Mouse (Mus musculus) neural tube, embryonic 12.5 days (tissue): ENCODE data around the gene Rnf123. TPM values are rescaled to one million over a fixed set of nuclear protein-coding genes. Genes with fewer than 3 reads are reported as not detected.
A peak's percentile ranks its signal among the peaks of the same experiment; 100 is the strongest.

Source experiments
- ATAC-seq: fragments of 200-750 bp; cut with Nextera tagmentation; 2 replicates; pipeline ENCODE4 v1.8.0; 2017; ENCODE audit warnings: low read depth, mild to moderate bottlenecking, moderate TSS enrichment, moderate library complexity; ENCODE audit not compliant: low FRiP score
- H3K27ac ChIP-seq: fragments of 300-500 bp; sonication (generic); 2 replicates; pipeline ENCODE4 v1.5.1; 2016
- H3K27me3 ChIP-seq: fragments of 300-500 bp; sonication (generic); replicated peaks from 2 replicates; pipeline ENCODE4 v1.6.1; 2016; ENCODE audit warnings: mild to moderate bottlenecking
- H3K36me3 ChIP-seq: fragments of 300-500 bp; sonication (generic); 2 replicates; pipeline ENCODE4 v1.6.1; 2016; ENCODE audit warnings: mild to moderate bottlenecking
- H3K4me1 ChIP-seq: fragments of 300-500 bp; sonication (generic); 2 replicates; pipeline ENCODE4 v1.6.1; 2016
- H3K4me2 ChIP-seq: fragments of 300-500 bp; sonication (generic); replicated peaks from 2 replicates; pipeline ENCODE4 v1.6.1; 2016; ENCODE audit warnings: mild to moderate bottlenecking
- H3K4me3 ChIP-seq: fragments of 300-500 bp; sonication (generic); 2 replicates; pipeline ENCODE4 v1.5.1; 2016
- H3K9ac ChIP-seq: fragments of 300-500 bp; sonication (generic); 2 replicates; pipeline ENCODE4 v1.6.1; 2016; ENCODE audit warnings: mild to moderate bottlenecking
- H3K9me3 ChIP-seq: fragments of 300-500 bp; sonication (generic); 2 replicates; pipeline ENCODE4 v1.6.1; 2016; ENCODE audit warnings: mild to moderate bottlenecking
- WGBS: fragments of 180-500 bp; shearing (Covaris S2); methylation state at CpG from one replicate; pipeline ENCODE4 v1.1.7; 2016; 5-methylcytosine and 5-hydroxymethylcytosine counted together
- polyA plus RNA-seq: library from polyadenylated mRNA; unstranded; fragments of >200 nt; fragmentation: Nextera tagmentation; extraction: Ambion mirVana; gene quantifications from 2 replicates; pipeline ENCODE4 v1.2.1, GENCODE M21; 2016

The Rnf123 gene
- polyA plus RNA-seq, 1 experiment from 2014 or later: 43.5 TPM

DNA sequence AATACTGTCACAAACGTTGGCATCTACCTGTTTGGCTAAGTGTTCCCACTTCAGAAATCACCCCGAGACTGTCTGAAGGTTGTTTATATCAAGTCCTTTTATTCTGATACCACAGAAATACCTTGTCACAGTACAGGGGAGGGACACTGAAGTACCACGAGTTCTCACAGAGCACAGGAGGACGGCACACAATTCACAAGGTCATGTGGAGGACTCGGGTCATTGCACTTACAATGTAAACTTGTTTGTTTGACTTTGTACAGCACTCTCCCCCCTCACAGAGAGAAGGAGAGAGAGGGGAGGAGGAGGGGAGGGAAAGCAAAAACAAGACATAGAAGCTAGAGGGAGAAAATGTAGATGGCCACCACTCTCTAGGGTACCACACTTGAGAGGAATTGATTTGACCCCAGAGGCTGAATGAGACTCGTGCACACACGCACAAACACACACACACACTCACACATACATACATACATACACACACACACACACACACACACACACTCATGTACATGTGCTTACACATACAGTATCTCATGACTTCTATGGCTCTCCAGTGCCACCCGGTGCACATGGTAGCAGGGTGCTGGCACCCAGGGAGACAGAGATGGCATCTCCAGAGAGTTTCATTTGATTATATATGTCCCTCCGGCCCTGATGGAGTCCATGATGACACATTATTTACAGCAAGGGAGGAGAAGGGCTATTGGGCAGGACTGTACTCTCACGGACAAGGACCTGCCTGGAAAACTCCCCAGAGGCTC lies 13.0 kb upstream of the Rnf123 start:
- no peak overlapping the region for H3K9ac ChIP-seq
- H3K36me3 ChIP-seq: peaks cover 33% of the 10 kb centered on the region
- H3K27me3 ChIP-seq: no peaks in the 10 kb centered on the region
- H3K4me1 ChIP-seq: peaks cover 17% of the 10 kb centered on the region
- H3K4me3 ChIP-seq: no peak overlapping the region
- H3K4me2 ChIP-seq: peak overlapping the region; percentile 87; the same call in 1 of the 2 replicates
- 56% methylated on average over 10 of the region's 10 CpGs for WGBS
- H3K9me3 ChIP-seq: no peaks in the 10 kb centered on the region
- no peak overlapping the region for H3K27ac ChIP-seq
- ATAC-seq: no peak

DNA sequence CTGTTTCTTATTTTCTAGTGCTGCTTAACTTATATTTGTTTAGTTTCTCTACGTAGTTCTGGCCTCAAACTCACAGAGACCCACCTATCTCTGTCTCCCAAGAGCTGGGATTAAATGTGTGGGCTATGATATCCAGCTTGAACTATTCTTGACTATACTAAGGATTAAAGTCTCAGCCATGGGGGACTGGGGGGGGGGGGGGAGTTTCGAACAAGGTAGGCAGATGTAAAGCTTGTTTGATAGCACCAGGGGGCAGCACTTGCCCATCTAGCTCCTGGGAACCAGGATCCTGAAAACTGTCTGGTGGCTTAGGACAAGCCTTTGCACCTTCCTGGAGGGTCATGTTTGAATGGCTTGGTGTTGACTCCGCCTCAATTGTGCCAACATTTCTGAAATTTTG lies 12.4 kb upstream of the Rnf123 start:
- 14% methylated on average over 3 of the region's 3 CpGs for WGBS
- Histone ChIP-seq H3K4me1 (peaks cover 17% of the 10 kb centered on the region), H3K4me3 (no peak overlapping the region), H3K4me2 (peak overlapping the region; percentile 87), H3K36me3 (peaks cover 39% of the 10 kb centered on the region), H3K9ac (no peak overlapping the region; the same call in 1 of the 2 replicates), H3K27ac (no peak overlapping the region), H3K27me3 (no peaks in the 10 kb centered on the region), H3K9me3 (no peaks in the 10 kb centered on the region)
- ATAC-seq: no peak; the same call in 1 of the 2 replicates

- ATAC-seq: peak; percentile 42
- Histone ChIP-seq H3K4me3 (peak overlapping the region; percentile 84), H3K4me2 (peak overlapping the region; percentile 87), H3K9ac (peak overlapping the region; percentile 84), H3K4me1 (peaks cover 17% of the 10 kb centered on the region), H3K27me3 (no peaks in the 10 kb centered on the region), H3K9me3 (no peaks in the 10 kb centered on the region), H3K36me3 (peaks cover 44% of the 10 kb centered on the region), H3K27ac (no peak overlapping the region)
- 0% methylated on average over 16 of the region's 16 CpGs for WGBS
Measured at GRCm38 (mm10) chr9:108094998-108095411, 11.9 kb upstream of the Rnf123 start.

DNA sequence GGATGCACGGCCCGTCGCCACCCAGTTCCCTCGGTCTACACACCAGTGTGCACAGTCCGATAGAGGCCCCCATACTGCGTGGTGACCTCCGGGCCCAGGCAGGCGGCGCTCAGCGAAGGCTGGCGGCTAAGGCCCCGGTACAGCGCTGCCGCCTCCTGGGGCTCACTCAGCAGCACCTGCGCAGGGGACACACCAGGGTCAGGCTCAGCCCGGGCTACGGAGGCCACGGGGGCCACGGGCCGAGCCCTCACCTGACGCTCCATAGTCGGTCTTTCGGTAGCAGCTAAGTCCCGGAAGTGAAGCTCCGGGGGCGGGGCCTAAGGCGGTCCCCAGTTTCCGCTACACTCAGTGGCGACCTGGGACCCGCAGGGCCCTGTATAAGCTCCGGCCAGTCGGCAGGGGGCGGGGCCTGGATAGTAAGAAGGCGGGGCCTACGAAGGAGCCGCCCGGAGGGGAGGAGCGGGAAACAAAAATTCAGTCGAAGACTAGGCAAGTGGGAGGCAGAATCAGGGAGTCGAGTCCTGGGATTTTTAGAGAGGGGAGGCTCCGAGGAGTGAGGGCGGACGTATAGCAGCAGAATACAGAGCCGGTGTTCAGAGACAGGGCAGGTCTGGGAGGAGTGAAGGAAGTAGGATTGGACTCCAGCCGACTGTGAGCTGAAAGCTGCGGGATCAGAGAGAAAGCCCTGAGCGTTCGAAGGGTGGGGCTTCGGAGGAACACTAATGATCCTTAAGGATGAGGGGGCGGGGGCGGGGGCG lies 11.2 kb upstream of the Rnf123 start, which contains the start of gene Apeh:
Gene Apeh, minus strand, starts transcription at position 423 of the 758 bp plus-strand sequence.
- Histone ChIP-seq H3K4me2 (peak within 1 kb of the TSS; percentile 87), H3K27me3 (no peaks in the 10 kb centered on the region), H3K4me1 (peaks cover 17% of the 10 kb centered on the region), H3K9me3 (no peaks in the 10 kb centered on the region), H3K36me3 (peaks cover 44% of the 10 kb centered on the region), H3K27ac (no peak within 1 kb of the TSS), H3K9ac (peak within 1 kb of the TSS; percentile 84), H3K4me3 (peak within 1 kb of the TSS; percentile 84)
- ATAC-seq: peak; percentile 92
- under 1% methylated on average over 52 of the region's 52 CpGs for WGBS

GRCm38 (mm10) chr9:108093586-108093985 lies 10.4 kb upstream of the Rnf123 start:
- Histone ChIP-seq H3K36me3 (peaks cover 44% of the 10 kb centered on the region), H3K27ac (no peak overlapping the region), H3K4me3 (peak overlapping the region; percentile 84), H3K27me3 (no peaks in the 10 kb centered on the region), H3K9me3 (no peaks in the 10 kb centered on the region), H3K9ac (peak overlapping the region; percentile 84), H3K4me2 (peak overlapping the region; percentile 87), H3K4me1 (peaks cover 17% of the 10 kb centered on the region)
- 82% methylated on average over 10 of the region's 10 CpGs for WGBS
- ATAC-seq: no peak

GRCm38 (mm10) chr9:108090611-108091120 lies 7.5 kb upstream of the Rnf123 start:
- Histone ChIP-seq H3K4me3 (no peak overlapping the region), H3K4me2 (no peak overlapping the region), H3K27ac (no peak overlapping the region), H3K4me1 (peaks cover 17% of the 10 kb centered on the region), H3K36me3 (peaks cover 71% of the 10 kb centered on the region), H3K9ac (no peak overlapping the region), H3K9me3 (no peaks in the 10 kb centered on the region), H3K27me3 (no peaks in the 10 kb centered on the region)
- WGBS: 95% methylated on average over 7 of the region's 7 CpGs
- ATAC-seq: no peak

DNA sequence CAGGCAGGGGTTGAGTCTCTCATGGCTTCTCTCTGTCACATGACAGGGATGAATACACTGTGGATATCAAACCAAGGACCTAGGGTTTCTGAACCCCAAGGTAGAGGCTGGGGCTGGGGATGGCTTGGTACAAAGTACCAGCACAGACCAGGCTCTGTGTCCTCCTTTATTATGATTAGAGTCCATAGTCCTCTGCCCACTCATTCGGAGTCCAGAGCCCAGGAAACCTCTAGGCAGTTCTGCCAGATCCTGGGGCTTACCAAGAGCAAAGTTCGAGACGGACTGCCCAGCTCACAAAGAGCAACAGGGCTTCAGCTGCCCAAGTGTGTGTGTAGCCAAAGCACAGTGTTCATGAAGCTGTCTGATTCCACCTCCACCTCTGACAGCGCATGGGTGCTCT lies 2.1 kb upstream of the Rnf123 start:
- H3K4me2 ChIP-seq: no peak overlapping the region
- H3K36me3 ChIP-seq: peaks cover 64% of the 10 kb centered on the region
- no peak overlapping the region for H3K9ac ChIP-seq
- H3K27ac ChIP-seq: no peak overlapping the region
- no peak overlapping the region for H3K4me3 ChIP-seq
- H3K4me1 ChIP-seq: 0 out of 2 replicates have a peak, but pooled peaks cover 8% of the 10 kb centered on the region
- H3K9me3 ChIP-seq: no peaks in the 10 kb centered on the region
- H3K27me3 ChIP-seq: peaks cover 38% of the 10 kb centered on the region
- 98% methylated on average over 4 of the region's 4 CpGs for whole genome bisulfite sequencing
- no peak for ATAC-seq

DNA sequence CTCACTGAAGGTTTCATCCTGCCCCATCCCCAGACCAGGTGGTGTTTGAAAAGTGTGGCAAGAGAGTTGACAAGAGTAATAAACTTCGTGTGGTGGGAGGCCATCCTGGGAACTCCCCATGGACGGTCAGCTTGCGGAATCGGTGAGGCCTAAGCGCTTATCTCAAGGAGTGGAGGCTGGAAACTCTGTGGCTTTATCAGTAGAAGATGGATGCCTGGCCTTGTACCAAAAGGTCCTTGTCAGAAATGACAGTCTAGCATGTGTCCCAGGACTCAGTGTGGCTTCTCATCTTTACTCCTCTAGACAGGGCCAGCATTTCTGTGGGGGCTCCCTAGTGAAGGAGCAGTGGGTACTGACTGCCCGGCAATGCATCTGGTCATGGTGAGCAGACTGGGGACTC lies 415 bp upstream of the Rnf123 start:
- peaks cover 38% of the 10 kb centered on the region for H3K27me3 ChIP-seq
- H3K4me3 ChIP-seq: no peak overlapping the region
- no peak overlapping the region for H3K9ac ChIP-seq
- H3K9me3 ChIP-seq: no peaks in the 10 kb centered on the region
- peaks cover 47% of the 10 kb centered on the region for H3K36me3 ChIP-seq
- no peak for ATAC-seq
- peaks cover 13% of the 10 kb centered on the region for H3K4me1 ChIP-seq
- WGBS: 86% methylated on average over 6 of the region's 6 CpGs
- no peak overlapping the region for H3K4me2 ChIP-seq
- H3K27ac ChIP-seq: no peak overlapping the region

- H3K4me3 ChIP-seq: no peak overlapping the region
- peaks cover 38% of the 10 kb centered on the region for H3K27me3 ChIP-seq
- H3K27ac ChIP-seq: no peak overlapping the region
- WGBS: 9% methylated on average over 19 of the region's 19 CpGs
- peaks cover 37% of the 10 kb centered on the region for H3K36me3 ChIP-seq
- no peak for ATAC-seq
- no peak overlapping the region for H3K9ac ChIP-seq
- H3K4me2 ChIP-seq: peak overlapping the region; percentile 20
- H3K9me3 ChIP-seq: no peaks in the 10 kb centered on the region
- H3K4me1 ChIP-seq: peaks cover 22% of the 10 kb centered on the region
Measured at GRCm38 (mm10) chr9:108082549-108082948, 597 bp downstream of the Rnf123 start.

- 76% methylated on average over 5 of the region's 5 CpGs for WGBS
- H3K4me2 ChIP-seq: peak within 1 kb of the TSS; percentile 96
- no peak within 1 kb of the TSS for H3K27ac ChIP-seq
- peaks cover 38% of the 10 kb centered on the region for H3K27me3 ChIP-seq
- peaks cover 22% of the 10 kb centered on the region for H3K4me1 ChIP-seq
- no peak for ATAC-seq
- H3K9ac ChIP-seq: peak within 1 kb of the TSS; percentile 96
- H3K4me3 ChIP-seq: peak within 1 kb of the TSS; percentile 87
- no peaks in the 10 kb centered on the region for H3K9me3 ChIP-seq
- H3K36me3 ChIP-seq: peaks cover 13% of the 10 kb centered on the region
Measured at GRCm38 (mm10) chr9:108080168-108080567, 3.0 kb downstream of the Rnf123 start, which contains the start of gene Mst1. TSS of gene Mst1 (plus strand) at chr9:108080436.

DNA sequence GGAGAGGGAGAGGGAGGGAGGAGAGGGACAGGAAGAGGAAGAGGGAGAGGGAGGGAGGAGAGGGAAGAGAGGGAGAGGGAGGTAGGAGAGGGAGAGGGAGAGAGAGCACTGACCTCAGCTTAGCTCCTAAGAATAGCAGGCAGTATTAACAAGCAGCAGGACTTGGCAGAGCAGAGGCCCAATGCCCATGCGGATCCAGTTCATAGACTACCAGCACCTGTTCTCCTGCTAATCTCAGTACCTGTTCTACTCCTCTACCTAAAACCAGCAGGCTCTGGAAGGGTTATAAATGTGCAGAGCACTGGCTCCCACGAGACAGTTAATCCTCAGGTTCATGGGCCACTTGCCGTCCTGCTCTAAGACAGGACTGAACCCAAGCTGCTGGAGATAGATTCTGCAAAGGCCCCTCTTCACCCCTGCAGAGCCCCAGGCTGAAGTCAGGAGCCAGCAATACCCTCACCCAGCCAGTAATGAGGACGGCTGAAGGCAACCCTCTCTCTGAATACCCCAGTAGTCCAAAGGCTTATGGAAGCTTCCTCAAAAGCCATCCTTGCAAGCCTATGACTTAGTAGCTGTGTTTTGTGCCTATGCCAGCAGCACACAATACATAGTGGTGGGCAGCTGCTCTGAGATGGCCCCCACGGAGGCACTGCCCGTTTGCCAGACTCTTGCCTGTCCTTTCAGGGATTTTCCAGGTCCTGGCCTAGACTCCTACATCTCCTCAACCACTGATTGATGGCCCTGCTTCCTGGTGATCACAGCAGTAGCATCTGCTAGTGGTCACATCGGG lies 9.8 kb downstream of the Rnf123 start:
- Histone ChIP-seq H3K27ac (no peak overlapping the region), H3K4me1 (peaks cover 7% of the 10 kb centered on the region), H3K9me3 (no peaks in the 10 kb centered on the region), H3K36me3 (peaks cover 23% of the 10 kb centered on the region), H3K4me2 (no peak overlapping the region), H3K4me3 (no peak overlapping the region), H3K9ac (no peak overlapping the region), H3K27me3 (no peaks in the 10 kb centered on the region)
- 67% methylated on average over 7 of the region's 7 CpGs for WGBS
- ATAC-seq: no peak
